Mouse (Mus musculus) neural tube, embryonic 15.5 days (tissue): ENCODE measurements around the gene Ror1. TPM values are rescaled to one million over a fixed set of nuclear protein-coding genes. Genes with fewer than 3 reads are reported as not detected.

Source experiments
- ATAC-seq: fragments of 200-750 bp; cut with Nextera tagmentation; 2 replicates; pipeline ENCODE4 v1.8.0; 2017; ENCODE audit warnings: mild to moderate bottlenecking, moderate TSS enrichment, moderate library complexity; ENCODE audit not compliant: low FRiP score
- H3K27ac ChIP-seq: fragments of 300-500 bp; sonication (generic); replicated peaks from 2 replicates; pipeline ENCODE4 v1.5.1; 2015; ENCODE audit warnings: mild to moderate bottlenecking, inconsistent platforms
- H3K27me3 ChIP-seq: fragments of 300-500 bp; sonication (generic); replicated peaks from 2 replicates; pipeline ENCODE4 v1.6.1; 2015; ENCODE audit warnings: inconsistent platforms
- H3K36me3 ChIP-seq: fragments of 300-500 bp; sonication (generic); 2 replicates; pipeline ENCODE4 v1.6.1; 2015; ENCODE audit warnings: inconsistent platforms
- H3K4me1 ChIP-seq: fragments of 300-500 bp; sonication (generic); 2 replicates; pipeline ENCODE4 v1.6.1; 2015; ENCODE audit warnings: inconsistent platforms
- H3K4me2 ChIP-seq: fragments of 300-500 bp; sonication (generic); 2 replicates; pipeline ENCODE4 v1.6.1; 2015; ENCODE audit warnings: inconsistent platforms, mild to moderate bottlenecking, moderate library complexity
- H3K4me3 ChIP-seq: fragments of 300-500 bp; sonication (generic); replicated peaks from 2 replicates; pipeline ENCODE4 v1.5.1; 2015; ENCODE audit warnings: mild to moderate bottlenecking, inconsistent platforms
- H3K9ac ChIP-seq: fragments of 300-500 bp; sonication (generic); replicated peaks from 2 replicates; pipeline ENCODE4 v1.6.1; 2015; ENCODE audit warnings: mild to moderate bottlenecking, inconsistent platforms
- H3K9me3 ChIP-seq: fragments of 300-500 bp; sonication (generic); replicated peaks from 2 replicates; pipeline ENCODE4 v1.6.1; 2016; ENCODE audit warnings: inconsistent platforms
- WGBS: fragments of 180-500 bp; shearing (Covaris S2); methylation state at CpG from one replicate; pipeline ENCODE4 v1.1.7; 2015; ENCODE audit warnings: mixed read lengths; 5-methylcytosine and 5-hydroxymethylcytosine counted together
- polyA plus RNA-seq: library from polyadenylated mRNA; unstranded; fragments of >200 nt; fragmentation: Nextera tagmentation; extraction: Ambion mirVana; gene quantifications from 2 replicates; pipeline ENCODE4 v1.2.1, GENCODE M21; 2015

Gene Ror1
- polyA plus RNA-seq, 1 experiment from 2014 or later: 1.2 TPM

- 93% methylated on average over 1 of the region's 1 CpGs for WGBS
- H3K9me3 ChIP-seq: no peaks in the 10 kb centered on the region
- no peak for ATAC-seq
- H3K9ac ChIP-seq: no peak overlapping the region
- H3K36me3 ChIP-seq: no peaks in the 10 kb centered on the region
- H3K27me3 ChIP-seq: no peaks in the 10 kb centered on the region
- H3K4me2 ChIP-seq: no peak overlapping the region
- H3K27ac ChIP-seq: no peak overlapping the region
- no peak overlapping the region for H3K4me3 ChIP-seq
- no peaks in the 10 kb centered on the region for H3K4me1 ChIP-seq
These were observed 23.8 kb downstream of the Ror1 start for GRCm38 (mm10) chr4:100119431-100119830.

GRCm38 (mm10) chr4:100120547-100120946 lies 25.0 kb downstream of the Ror1 start:
- no peak for ATAC-seq
- Histone ChIP-seq H3K4me1 (no peaks in the 10 kb centered on the region), H3K9me3 (no peaks in the 10 kb centered on the region), H3K9ac (no peak overlapping the region), H3K27ac (no peak overlapping the region), H3K4me3 (no peak overlapping the region), H3K27me3 (no peaks in the 10 kb centered on the region), H3K4me2 (no peak overlapping the region), H3K36me3 (no peaks in the 10 kb centered on the region)
- 82% methylated on average over 5 of the region's 5 CpGs for WGBS

GRCm38 (mm10) chr4:100122436-100122835 lies 26.8 kb downstream of the Ror1 start:
- ATAC-seq: no peak
- Histone ChIP-seq H3K9me3 (no peaks in the 10 kb centered on the region), H3K36me3 (no peaks in the 10 kb centered on the region), H3K27ac (no peak overlapping the region), H3K4me2 (no peak overlapping the region), H3K4me3 (no peak overlapping the region), H3K9ac (no peak overlapping the region), H3K27me3 (no peaks in the 10 kb centered on the region), H3K4me1 (no peaks in the 10 kb centered on the region)
- 91% methylated on average over 3 of the region's 3 CpGs for WGBS

- Histone ChIP-seq H3K4me3 (no peak overlapping the region), H3K4me1 (no peaks in the 10 kb centered on the region), H3K9me3 (no peaks in the 10 kb centered on the region), H3K9ac (no peak overlapping the region), H3K36me3 (no peaks in the 10 kb centered on the region), H3K27me3 (no peaks in the 10 kb centered on the region), H3K27ac (no peak overlapping the region), H3K4me2 (no peak overlapping the region)
- ATAC-seq: no peak
- WGBS: 62% methylated on average over 3 of the region's 3 CpGs
These were observed 27.9 kb downstream of the Ror1 start for GRCm38 (mm10) chr4:100123519-100123918.

- Histone ChIP-seq H3K27me3 (no peaks in the 10 kb centered on the region), H3K4me3 (no peak overlapping the region), H3K27ac (no peak overlapping the region), H3K9me3 (no peaks in the 10 kb centered on the region), H3K4me2 (no peak overlapping the region), H3K4me1 (no peaks in the 10 kb centered on the region), H3K9ac (no peak overlapping the region), H3K36me3 (no peaks in the 10 kb centered on the region)
- no peak for ATAC-seq
These were observed 28.5 kb downstream of the Ror1 start for GRCm38 (mm10) chr4:100124056-100124455.

GRCm38 (mm10) chr4:100124935-100125334 lies 29.3 kb downstream of the Ror1 start:
- no peak for ATAC-seq
- WGBS: 90% methylated on average over 1 of the region's 1 CpGs
- H3K4me2 ChIP-seq: no peak overlapping the region

DNA sequence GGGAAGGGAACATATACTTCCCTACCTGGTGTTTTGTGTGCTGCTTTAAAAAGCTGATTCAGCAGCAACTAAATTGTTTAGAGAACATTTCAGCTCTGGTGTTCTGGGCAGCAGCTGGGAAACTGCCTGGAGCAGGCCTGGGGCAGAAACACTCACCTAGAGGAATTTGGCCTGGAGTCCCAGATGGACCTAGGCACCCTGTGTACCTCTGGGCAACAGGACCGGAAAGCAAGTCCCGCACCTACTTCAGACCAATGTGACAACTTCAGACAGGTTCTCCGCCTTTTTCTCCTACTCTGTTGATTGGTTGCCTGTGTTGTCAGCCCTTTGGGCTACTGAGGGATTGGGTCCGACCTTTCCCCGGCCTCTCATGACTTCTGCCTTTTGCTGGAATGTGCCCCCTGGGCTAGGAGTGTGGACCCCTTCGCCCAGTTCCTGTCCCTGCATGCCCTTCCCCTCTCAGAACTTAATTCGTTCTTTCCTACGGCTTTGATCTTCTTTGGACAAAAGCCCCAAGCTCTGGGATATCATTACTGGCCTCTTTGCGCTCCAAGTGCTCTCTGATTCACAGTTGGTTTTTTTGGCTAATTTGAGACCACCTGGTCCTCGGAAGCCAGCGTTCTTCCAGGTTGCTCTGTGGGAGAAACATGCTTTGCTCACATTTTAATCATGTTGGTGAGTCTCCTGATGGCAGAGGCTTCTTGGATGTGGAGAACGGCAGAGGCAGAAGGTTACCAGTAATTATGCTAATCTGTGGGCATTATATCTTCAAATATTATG lies 31.1 kb downstream of the Ror1 start:
- H3K4me2 ChIP-seq: no peak overlapping the region
- H3K27me3 ChIP-seq: no peaks in the 10 kb centered on the region
- H3K9ac ChIP-seq: no peak overlapping the region
- H3K4me1 ChIP-seq: no peaks in the 10 kb centered on the region
- H3K36me3 ChIP-seq: no peaks in the 10 kb centered on the region
- H3K27ac ChIP-seq: no peak overlapping the region
- H3K4me3 ChIP-seq: no peak overlapping the region
- ATAC-seq: no peak
- 56% methylated on average over 12 of the region's 12 CpGs for WGBS
- no peaks in the 10 kb centered on the region for H3K9me3 ChIP-seq

More at GRCm38 (mm10) chr4:100124935-100125334, 29.3 kb downstream of the Ror1 start:
- Histone ChIP-seq H3K4me1 (no peaks in the 10 kb centered on the region), H3K9me3 (no peaks in the 10 kb centered on the region), H3K9ac (no peak overlapping the region), H3K4me3 (no peak overlapping the region), H3K27ac (no peak overlapping the region), H3K27me3 (no peaks in the 10 kb centered on the region), H3K36me3 (no peaks in the 10 kb centered on the region)

GRCm38 (mm10) chr4:100128026-100128922 lies 32.7 kb downstream of the Ror1 start:
- no peak overlapping the region for H3K9ac ChIP-seq
- H3K4me1 ChIP-seq: no peaks in the 10 kb centered on the region
- H3K27me3 ChIP-seq: no peaks in the 10 kb centered on the region
- no peaks in the 10 kb centered on the region for H3K36me3 ChIP-seq
- no peak overlapping the region for H3K27ac ChIP-seq
- 90% methylated on average over 12 of the region's 12 CpGs for WGBS
- no peak for ATAC-seq
- H3K4me2 ChIP-seq: no peak overlapping the region
- no peaks in the 10 kb centered on the region for H3K9me3 ChIP-seq
- no peak overlapping the region for H3K4me3 ChIP-seq

- no peak overlapping the region for H3K4me3 ChIP-seq
- H3K9ac ChIP-seq: no peak overlapping the region
- no peaks in the 10 kb centered on the region for H3K27me3 ChIP-seq
- H3K36me3 ChIP-seq: no peaks in the 10 kb centered on the region
- ATAC-seq: no peak
- H3K27ac ChIP-seq: no peak overlapping the region
- no peaks in the 10 kb centered on the region for H3K9me3 ChIP-seq
- no peak overlapping the region for H3K4me2 ChIP-seq
- H3K4me1 ChIP-seq: no peaks in the 10 kb centered on the region
- WGBS: 61% methylated on average over 5 of the region's 5 CpGs
These were observed 33.6 kb downstream of the Ror1 start for GRCm38 (mm10) chr4:100129201-100129600.

DNA sequence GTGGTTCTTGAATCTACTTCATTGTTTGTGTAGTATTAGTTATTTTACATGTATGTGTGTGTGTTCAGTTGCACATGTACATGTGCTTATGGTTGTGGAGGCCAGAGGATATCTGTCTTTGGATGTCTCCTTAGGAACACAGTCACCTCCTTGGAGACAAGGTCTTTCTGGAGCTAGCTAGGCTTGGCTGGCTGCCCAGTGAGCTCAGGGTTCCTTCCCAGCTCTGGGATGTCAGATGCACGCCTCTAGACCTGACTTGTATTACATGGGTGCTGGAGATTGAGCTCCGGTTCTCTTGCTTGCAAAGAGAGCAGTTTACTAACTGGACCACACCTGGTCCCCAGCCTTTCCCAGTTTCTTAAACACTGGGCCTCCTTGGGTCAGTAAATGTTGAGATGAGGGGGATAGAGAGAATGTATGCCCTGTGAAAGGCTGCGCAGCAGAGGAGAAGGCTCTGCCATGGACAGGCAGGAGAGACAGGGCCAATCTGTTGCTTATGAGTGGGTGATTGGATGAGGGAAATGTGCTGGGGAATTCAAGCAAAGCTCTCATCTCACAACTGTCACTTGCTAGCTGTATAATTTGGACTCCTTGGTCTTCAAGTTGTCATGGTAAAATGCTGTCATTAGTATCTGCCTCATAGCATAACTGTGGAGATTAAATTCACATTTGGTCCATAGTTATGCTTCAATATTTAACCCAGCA lies 35.3 kb downstream of the Ror1 start:
- H3K36me3 ChIP-seq: no peaks in the 10 kb centered on the region
- H3K4me3 ChIP-seq: no peak overlapping the region
- no peak overlapping the region for H3K27ac ChIP-seq
- ATAC-seq: no peak
- H3K4me2 ChIP-seq: no peak overlapping the region
- H3K4me1 ChIP-seq: no peaks in the 10 kb centered on the region
- H3K9ac ChIP-seq: no peak overlapping the region
- no peaks in the 10 kb centered on the region for H3K9me3 ChIP-seq
- 90% methylated on average over 3 of the region's 3 CpGs for WGBS
- no peaks in the 10 kb centered on the region for H3K27me3 ChIP-seq

DNA sequence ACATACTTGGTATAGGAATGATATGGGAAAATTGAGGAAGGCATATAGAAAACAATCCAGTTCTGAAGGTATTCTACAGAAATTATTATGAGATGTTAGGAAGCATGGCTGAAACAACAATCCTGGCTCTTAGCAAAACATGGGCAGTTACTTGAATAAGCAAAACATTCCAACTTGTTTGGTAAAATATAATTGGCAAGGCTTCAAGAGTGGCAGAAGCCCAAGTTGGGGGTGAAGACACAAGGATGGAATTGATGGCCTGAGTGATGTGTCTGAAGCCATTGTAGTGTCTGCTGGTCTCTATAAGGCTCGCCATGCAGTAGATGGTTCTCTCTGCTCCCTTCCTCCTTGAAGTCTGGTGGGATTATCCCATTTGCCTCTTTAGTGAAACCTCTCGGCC lies 35.9 kb downstream of the Ror1 start:
- Histone ChIP-seq H3K4me2 (no peak overlapping the region), H3K27me3 (no peaks in the 10 kb centered on the region), H3K27ac (no peak overlapping the region), H3K36me3 (no peaks in the 10 kb centered on the region), H3K4me3 (no peak overlapping the region), H3K9ac (no peak overlapping the region), H3K4me1 (no peaks in the 10 kb centered on the region), H3K9me3 (no peaks in the 10 kb centered on the region)
- ATAC-seq: no peak
- 90% methylated on average over 2 of the region's 2 CpGs for WGBS
